Mouse (Mus musculus) lung, embryonic 16.5 days (tissue): ENCODE data around the gene Tnfrsf25. TPM values are rescaled to one million over a fixed set of nuclear protein-coding genes. Genes with fewer than 3 reads are reported as not detected.

Source experiments
- ATAC-seq: fragments of 200-750 bp; cut with Nextera tagmentation; 2 replicates; pipeline ENCODE4 v1.8.0; 2017; ENCODE audit warnings: low read depth, mild to moderate bottlenecking, moderate library complexity
- H3K27ac ChIP-seq: fragments of 300-500 bp; sonication (generic); 2 replicates; pipeline ENCODE4 v1.5.1; 2014; ENCODE audit warnings: mild to moderate bottlenecking, control low read depth, low read length
- H3K27me3 ChIP-seq: fragments of 300-500 bp; sonication (generic); 2 replicates; pipeline ENCODE4 v1.6.1; 2014; ENCODE audit warnings: low read depth, low read length, mixed read lengths; ENCODE audit not compliant: control insufficient read depth, insufficient read depth
- H3K36me3 ChIP-seq: fragments of 300-500 bp; sonication (generic); 2 replicates; pipeline ENCODE4 v1.6.1; 2014; ENCODE audit warnings: low read length; ENCODE audit not compliant: control insufficient read depth, insufficient read depth
- H3K4me1 ChIP-seq: fragments of 300-500 bp; sonication (generic); replicated peaks from 2 replicates; pipeline ENCODE4 v1.6.1; 2014; ENCODE audit warnings: low read length, mixed read lengths; ENCODE audit not compliant: control insufficient read depth, insufficient read depth
- H3K4me2 ChIP-seq: fragments of 300-500 bp; sonication (generic); 2 replicates; pipeline ENCODE4 v1.6.1; 2014; ENCODE audit warnings: low read depth, low read length, control low read depth
- H3K4me3 ChIP-seq: fragments of 300-500 bp; sonication (generic); 2 replicates; pipeline ENCODE4 v1.5.1; 2014; ENCODE audit warnings: mild to moderate bottlenecking, low read length, control low read depth
- H3K9ac ChIP-seq: fragments of 300-500 bp; sonication (generic); 2 replicates; pipeline ENCODE4 v1.6.1; 2014; ENCODE audit warnings: low read length, control low read depth
- H3K9me3 ChIP-seq: fragments of 300-500 bp; sonication (generic); 2 replicates; pipeline ENCODE4 v1.6.1; 2016; ENCODE audit warnings: low read length; ENCODE audit not compliant: control insufficient read depth
- WGBS: fragments of 180-500 bp; shearing (Covaris S2); extraction: QIAGEN DNeasy Blood & Tissue Kit; methylation state at CpG from one replicate; pipeline ENCODE4 v1.1.7; 2014; 5-methylcytosine and 5-hydroxymethylcytosine counted together
- polyA plus RNA-seq: library from polyadenylated mRNA; unstranded; fragments of >200 nt; fragmentation: Nextera tagmentation; extraction: Ambion mirVana; gene quantifications from 2 replicates; pipeline ENCODE4 v1.2.1, GENCODE M21; 2015

The Tnfrsf25 gene
- polyA plus RNA-seq, 1 experiment from 2014 or later, result 1.6 TPM

- no peak for ATAC-seq
- H3K9me3 ChIP-seq, result no peaks in the 10 kb centered on the region
- H3K36me3 ChIP-seq, result no peaks in the 10 kb centered on the region; the same call in 1 of the 2 replicates
Measured at GRCm38 (mm10) chr4:152088133-152088532, 27.6 kb upstream of the Tnfrsf25 start.

GRCm38 (mm10) chr4:152088556-152089120 lies 27.1 kb upstream of the Tnfrsf25 start:
- 58% methylated on average over 8 of the region's 8 CpGs for WGBS
- no peaks in the 10 kb centered on the region for H3K9me3 ChIP-seq
- H3K9ac ChIP-seq, result no peak overlapping the region
- H3K4me1 ChIP-seq, result peaks cover 6% of the 10 kb centered on the region
- ATAC-seq, result no peak
- no peaks in the 10 kb centered on the region; the same call in 1 of the 2 replicates for H3K36me3 ChIP-seq
- no peak overlapping the region for H3K27ac ChIP-seq
- no peak overlapping the region for H3K4me2 ChIP-seq
- H3K27me3 ChIP-seq, result no peaks in the 10 kb centered on the region
- no peak overlapping the region for H3K4me3 ChIP-seq

More at GRCm38 (mm10) chr4:152088133-152088532, 27.6 kb upstream of the Tnfrsf25 start:
- H3K4me2 ChIP-seq, result peak overlapping the region; percentile 77
- H3K4me1 ChIP-seq, result peaks cover 6% of the 10 kb centered on the region
- no peaks in the 10 kb centered on the region for H3K27me3 ChIP-seq
- peak overlapping the region; percentile 83; the same call in 1 of the 2 replicates for H3K9ac ChIP-seq
- peak overlapping the region; percentile 79; the same call in 1 of the 2 replicates for H3K4me3 ChIP-seq
- 30% methylated on average over 4 of the region's 4 CpGs for WGBS
- no peak overlapping the region for H3K27ac ChIP-seq

GRCm38 (mm10) chr4:152090191-152090590 lies 25.5 kb upstream of the Tnfrsf25 start:
- no peaks in the 10 kb centered on the region for H3K27me3 ChIP-seq
- H3K4me3 ChIP-seq, result no peak overlapping the region
- H3K36me3 ChIP-seq, result no peaks in the 10 kb centered on the region; the same call in 1 of the 2 replicates
- no peaks in the 10 kb centered on the region for H3K9me3 ChIP-seq
- peaks cover 6% of the 10 kb centered on the region for H3K4me1 ChIP-seq
- whole genome bisulfite sequencing, result 75% methylated on average over 9 of the region's 9 CpGs
- ATAC-seq, result no peak
- no peak overlapping the region for H3K9ac ChIP-seq
- no peak overlapping the region for H3K4me2 ChIP-seq
- H3K27ac ChIP-seq, result no peak overlapping the region

- Histone ChIP-seq H3K4me1 (peaks cover 22% of the 10 kb centered on the region), H3K4me3 (no peak overlapping the region), H3K9me3 (no peaks in the 10 kb centered on the region), H3K4me2 (no peak overlapping the region), H3K27ac (no peak overlapping the region), H3K27me3 (no peaks in the 10 kb centered on the region), H3K36me3 (no peaks in the 10 kb centered on the region; the same call in 1 of the 2 replicates), H3K9ac (0 out of 2 replicates have a peak overlapping the region, but pooled peaks have one; percentile 22)
- 66% methylated on average over 8 of the region's 8 CpGs for WGBS
- no peak for ATAC-seq
Measured at GRCm38 (mm10) chr4:152092751-152093293, 22.9 kb upstream of the Tnfrsf25 start.

- WGBS, result 80% methylated on average over 12 of the region's 12 CpGs
- no peak for ATAC-seq
- no peaks in the 10 kb centered on the region for H3K27me3 ChIP-seq
- peaks cover 22% of the 10 kb centered on the region for H3K4me1 ChIP-seq
- H3K4me3 ChIP-seq, result no peak overlapping the region
- H3K4me2 ChIP-seq, result no peak overlapping the region
- no peaks in the 10 kb centered on the region for H3K9me3 ChIP-seq
- H3K27ac ChIP-seq, result no peak overlapping the region
- H3K36me3 ChIP-seq, result no peaks in the 10 kb centered on the region; the same call in 1 of the 2 replicates
- H3K9ac ChIP-seq, result no peak overlapping the region
Measured at GRCm38 (mm10) chr4:152094233-152094632, 21.5 kb upstream of the Tnfrsf25 start.

GRCm38 (mm10) chr4:152095937-152096910 lies 19.5 kb upstream of the Tnfrsf25 start:
- peak overlapping the region; percentile 84 for H3K27ac ChIP-seq
- peak; percentile 67 for ATAC-seq
- H3K4me2 ChIP-seq, result peak overlapping the region; percentile 47
- H3K36me3 ChIP-seq, result no peaks in the 10 kb centered on the region
- H3K27me3 ChIP-seq, result no peaks in the 10 kb centered on the region
- H3K4me1 ChIP-seq, result peaks cover 27% of the 10 kb centered on the region
- peak overlapping the region; percentile 49 for H3K4me3 ChIP-seq
- 33% methylated on average over 27 of the region's 27 CpGs for whole genome bisulfite sequencing
- H3K9me3 ChIP-seq, result no peaks in the 10 kb centered on the region
- H3K9ac ChIP-seq, result peak overlapping the region; percentile 68

- Histone ChIP-seq H3K36me3 (peaks cover 2% of the 10 kb centered on the region; the same call in 1 of the 2 replicates), H3K4me3 (peak overlapping the region; percentile 49), H3K27ac (peak overlapping the region; percentile 84), H3K9me3 (no peaks in the 10 kb centered on the region), H3K27me3 (no peaks in the 10 kb centered on the region), H3K4me2 (peak overlapping the region; percentile 47), H3K4me1 (peaks cover 34% of the 10 kb centered on the region), H3K9ac (peak overlapping the region; percentile 68)
- 43% methylated on average over 6 of the region's 6 CpGs for whole genome bisulfite sequencing
- peak; percentile 40; the same call in 1 of the 2 replicates for ATAC-seq
Measured at GRCm38 (mm10) chr4:152096927-152097326, 18.8 kb upstream of the Tnfrsf25 start.

- H3K9ac ChIP-seq, result peak overlapping the region; percentile 68; the same call in 1 of the 2 replicates
- peaks cover 34% of the 10 kb centered on the region for H3K4me1 ChIP-seq
- no peaks in the 10 kb centered on the region for H3K27me3 ChIP-seq
- peak overlapping the region; percentile 49 for H3K4me3 ChIP-seq
- 22% methylated on average over 11 of the region's 11 CpGs for WGBS
- ATAC-seq, result peak; percentile 59
- H3K36me3 ChIP-seq, result peaks cover 13% of the 10 kb centered on the region
- H3K9me3 ChIP-seq, result no peaks in the 10 kb centered on the region
- peak overlapping the region; percentile 84 for H3K27ac ChIP-seq
- peak overlapping the region; percentile 47 for H3K4me2 ChIP-seq
Measured at GRCm38 (mm10) chr4:152097911-152098799, 17.6 kb upstream of the Tnfrsf25 start.
